ENCODE assay signal across 29 mouse cellular contexts in genomic region chr3:151894712-151895111, GRCm38 (mm10). TPM values are rescaled to one million over a fixed set of nuclear protein-coding genes. Genes with fewer than 3 reads are reported as not detected.
DNase-seq lines count a peak whose midpoint lies in the region; ATAC-seq and TF ChIP-seq lines count a peak whose summit lies in the region.
"Had no signal": no experiment of that assay in that cellular context is flagged by ENCODE, and none has a peak within 500 bp of the region (broad histone marks: within the 10 kb centered on the region; RNA-seq: fewer than 3 reads in every experiment).

No protein-coding gene starts in this region.

- no peaks in the 10 kb centered on the region for H3K9me3 ChIP-seq in kidney, postnatal 0 days (replicated peaks; ENCODE audit: low read length)
- H3K9me3 ChIP-seq in lung, embryonic 15.5 days, result no peaks in the 10 kb centered on the region
- H3K9me3 ChIP-seq in lung, postnatal 0 days (ENCODE audit: low read length), result no peaks in the 10 kb centered on the region
- H3K9me3 ChIP-seq: embryonic facial prominence, embryonic 12.5 days; embryonic facial prominence, embryonic 15.5 days; heart, embryonic 12.5 days; heart, embryonic 15.5 days had no signal

- no peak overlapping the region for H3K27ac ChIP-seq in kidney, postnatal 0 days
- peak overlapping the region; percentile 69 for H3K27ac ChIP-seq in lung, embryonic 15.5 days
- no peak overlapping the region for H3K27ac ChIP-seq in lung, postnatal 0 days (ENCODE audit: low read length)
- H3K27ac ChIP-seq: embryonic facial prominence, embryonic 12.5 days; embryonic facial prominence, embryonic 15.5 days; gastrocnemius, adult 2 months; heart, embryonic 15.5 days; hindbrain, embryonic 14.5 days; hindbrain, postnatal 0 days had no signal

- 49% methylated on average over 3 of the region's 3 CpGs for WGBS in kidney, postnatal 0 days
- 14% methylated on average over 3 of the region's 3 CpGs for WGBS in lung, embryonic 15.5 days
- 25% methylated on average over 3 of the region's 3 CpGs for WGBS in lung, postnatal 0 days

- no peak overlapping the region for H3K4me3 ChIP-seq in kidney, postnatal 0 days (replicated peaks; ENCODE audit: low read depth, low read length)
- H3K4me3 ChIP-seq in lung, embryonic 15.5 days, result no peak overlapping the region
- H3K4me3 ChIP-seq in lung, postnatal 0 days (ENCODE audit: low read depth, low read length), result no peak overlapping the region
- H3K4me3 ChIP-seq: embryonic facial prominence, embryonic 12.5 days; embryonic facial prominence, embryonic 15.5 days; gastrocnemius, adult 2 months; heart, embryonic 12.5 days; heart, embryonic 15.5 days had no signal

- H3K4me1 ChIP-seq in kidney, postnatal 0 days (replicated peaks; ENCODE audit: insufficient read depth, low read length), result peaks cover 11% of the 10 kb centered on the region
- H3K4me1 ChIP-seq in lung, embryonic 15.5 days, result peaks cover 31% of the 10 kb centered on the region
- no peaks in the 10 kb centered on the region for H3K4me1 ChIP-seq in lung, postnatal 0 days (ENCODE audit: insufficient read depth, low read depth, low read length)

- no peak for TF ChIP-seq CTCF in kidney, postnatal 0 days (IDR thresholded peaks at IDR 0.05; ENCODE audit: low read depth)
- no peak for TF ChIP-seq CTCF in lung, postnatal 0 days (IDR thresholded peaks at IDR 0.05)

- no peak for ATAC-seq in kidney, postnatal 0 days (replicated peaks; ENCODE audit: low FRiP score, low read depth)
- ATAC-seq in lung, embryonic 15.5 days (ENCODE audit: borderline replicate concordance, extremely low read depth, low FRiP score, low TSS enrichment), result peak; percentile 63; the same call in 1 of the 2 replicates
- ATAC-seq in lung, postnatal 0 days, result no peak
- ATAC-seq: forebrain, embryonic 14.5 days; forebrain, postnatal 0 days; hindbrain, postnatal 0 days; Patski had no signal

- H3K36me3 ChIP-seq in kidney, postnatal 0 days (ENCODE audit: insufficient read depth, low read length), result no peaks in the 10 kb centered on the region
- H3K36me3 ChIP-seq in lung, embryonic 15.5 days, result no peaks in the 10 kb centered on the region
- H3K36me3 ChIP-seq in lung, postnatal 0 days (ENCODE audit: insufficient read depth, low read length), result no peaks in the 10 kb centered on the region
- H3K36me3 ChIP-seq: embryonic facial prominence, embryonic 12.5 days; embryonic facial prominence, embryonic 15.5 days; G1E; heart, embryonic 12.5 days; heart, embryonic 15.5 days had no signal

- no peak overlapping the region for H3K9ac ChIP-seq in kidney, postnatal 0 days (ENCODE audit: low read depth, low read length)
- H3K9ac ChIP-seq in lung, embryonic 15.5 days, result no peak overlapping the region
- no peak overlapping the region for H3K9ac ChIP-seq in lung, postnatal 0 days (replicated peaks; ENCODE audit: low read depth)
- H3K9ac ChIP-seq: embryonic facial prominence, embryonic 12.5 days; embryonic facial prominence, embryonic 15.5 days; forebrain, postnatal 0 days; heart, embryonic 12.5 days; heart, embryonic 15.5 days; hindbrain, embryonic 14.5 days had no signal

- no peak overlapping the region for H3K4me2 ChIP-seq in kidney, postnatal 0 days (ENCODE audit: low read length)
- H3K4me2 ChIP-seq in lung, embryonic 15.5 days, result no peak overlapping the region
- H3K4me2 ChIP-seq in lung, postnatal 0 days (replicated peaks; ENCODE audit: low read depth, low read length), result no peak overlapping the region
- H3K4me2 ChIP-seq: embryonic facial prominence, embryonic 12.5 days; embryonic facial prominence, embryonic 15.5 days; heart, embryonic 12.5 days; heart, embryonic 15.5 days; hindbrain, embryonic 14.5 days had no signal

- no peaks in the 10 kb centered on the region for H3K27me3 ChIP-seq in kidney, postnatal 0 days (ENCODE audit: insufficient read depth, low read length)
- no peaks in the 10 kb centered on the region for H3K27me3 ChIP-seq in lung, embryonic 15.5 days
- H3K27me3 ChIP-seq in lung, postnatal 0 days (replicated peaks; ENCODE audit: insufficient read depth, low read length), result no peaks in the 10 kb centered on the region
- H3K27me3 ChIP-seq: CH12.LX; embryonic facial prominence, embryonic 12.5 days; embryonic facial prominence, embryonic 15.5 days; heart, embryonic 12.5 days; heart, embryonic 15.5 days had no signal

- DNase-seq in kidney, postnatal 0 days (ENCODE audit: low spot score), result peak; percentile 14
- DNase-seq in kidney, adult 8-10 months, result no peak
- DNase-seq in lung, adult 18-20 months, result no peak
- peak; percentile 17 for DNase-seq in lung, postnatal 25 days (ENCODE audit: low spot score)
- DNase-seq in lung, postnatal 0 days (ENCODE audit: low spot score), result no peak
- DNase-seq in embryo, embryonic 10.5 days (ENCODE audit: low spot score), result no peak
- DNase-seq: adrenal gland, adult 2 months; adrenal gland, postnatal 14 days; B cell, adult 2 months; cerebellum, adult 11-12 months; cerebellum, adult 9-10 months; cerebellum, postnatal 14 days; forebrain, postnatal 0 days; gastrocnemius, adult 2 months; gastrocnemius, postnatal 14 days; heart, adult 18-20 months; heart, postnatal 10 days; heart, postnatal 36 days had no signal

- no peak for TF ChIP-seq EP300 in lung, postnatal 0 days (IDR thresholded peaks at IDR 0.05)

RNA-seq across cellular contexts. Expression of gene Ptgfr, which starts 57.3 kb away (rescaled TPM):
- polyA plus RNA-seq in kidney, postnatal 0 days (2015; fragmentation: Nextera tagmentation; extraction: Ambion mirVana), result 2.8 and 4.0 TPM in 2 replicates
- 0.31 and 0.59 TPM in 2 replicates for polyA plus RNA-seq in lung, embryonic 15.5 days (2015; fragmentation: Nextera tagmentation; extraction: Ambion mirVana)
- 0.63 and 0.74 TPM in 2 replicates for polyA plus RNA-seq in lung, postnatal 0 days (2015; fragmentation: Nextera tagmentation; extraction: Ambion mirVana)
- polyA plus RNA-seq: G1E had no signal

Comparison
In these comparisons a context has a peak if more than half of its experiments do, and no peak if none do; other contexts are left out.
1. DNase-seq: peak in kidney, postnatal 0 days (single experiment) and lung, postnatal 25 days (single experiment); none in kidney, adult 8-10 months (0 of 2), lung, adult 18-20 months (0 of 2), lung, postnatal 0 days (single experiment) and embryo, embryonic 10.5 days (single experiment).